Mouse (Mus musculus) Muller cell, postnatal 12 days (primary cell): Measurements from ENCODE around the gene 4930550L24Rik.

Source experiments
- DNase-seq: peaks from one replicate; pipeline ENCODE4 v3.0.0-alpha.2; 2015; ENCODE audit errors: inconsistent ontology term

4930550L24Rik gene

DNA sequence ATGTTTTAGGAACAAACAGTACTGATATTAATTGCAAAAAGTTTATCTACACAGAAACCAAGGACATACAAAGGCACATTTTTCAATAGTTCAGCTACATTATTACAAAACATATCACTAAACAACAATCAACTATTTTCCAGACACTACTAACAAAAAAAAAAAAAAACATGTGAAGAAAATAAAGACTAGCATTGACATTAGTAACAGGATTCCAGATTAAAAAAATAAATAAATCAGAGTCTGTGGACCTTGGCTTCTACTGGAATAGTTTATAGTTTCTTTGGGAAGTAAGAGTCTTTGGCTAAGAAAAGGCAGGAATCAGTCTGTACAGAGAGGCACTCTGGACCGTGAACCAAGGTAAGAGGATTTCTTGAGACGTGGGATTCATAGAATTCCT is at the start of gene 4930550L24Rik:
TSS of gene 4930550L24Rik (plus strand) at position 301 of the 400 bp plus-strand sequence.
- DNase-seq, result no peak

DNA sequence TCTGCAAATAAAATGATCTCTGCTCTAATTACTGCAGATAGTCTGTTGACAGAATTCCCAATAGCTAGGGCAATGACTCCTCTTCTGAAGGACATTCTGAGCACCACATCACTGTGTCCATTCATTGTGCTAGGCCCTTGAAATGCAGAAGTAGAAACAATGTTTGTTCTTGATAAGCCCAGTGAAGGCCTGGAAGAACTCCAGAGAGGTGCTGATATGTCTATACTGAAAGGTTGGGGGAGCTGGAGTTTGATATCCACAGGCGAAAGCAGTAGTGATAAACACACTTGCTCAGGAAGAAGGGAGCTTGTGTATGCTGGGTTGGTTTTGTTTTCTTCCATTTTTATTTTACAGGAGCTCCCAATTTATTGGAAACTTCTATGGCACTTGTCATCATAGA is 8.4 kb upstream of the 4930550L24Rik start:
- no peak for DNase-seq

- DNase-seq, result no peak
These were observed 58.8 kb downstream of the 4930550L24Rik start for GRCm38 (mm10) chrX:58967969-58968368.
